Mouse (Mus musculus) urinary bladder, postnatal 25 days (tissue): ENCODE data around the gene Papss1.

Experiments used
- DNase-seq: peaks from one replicate; pipeline ENCODE4 v3.0.0; 2022; ENCODE audit warnings: low spot score

Gene Papss1

GRCm38 (mm10) chr3:131581096-131581495, 16.5 kb downstream of the Papss1 start:
- DNase-seq, result no peak

DNA sequence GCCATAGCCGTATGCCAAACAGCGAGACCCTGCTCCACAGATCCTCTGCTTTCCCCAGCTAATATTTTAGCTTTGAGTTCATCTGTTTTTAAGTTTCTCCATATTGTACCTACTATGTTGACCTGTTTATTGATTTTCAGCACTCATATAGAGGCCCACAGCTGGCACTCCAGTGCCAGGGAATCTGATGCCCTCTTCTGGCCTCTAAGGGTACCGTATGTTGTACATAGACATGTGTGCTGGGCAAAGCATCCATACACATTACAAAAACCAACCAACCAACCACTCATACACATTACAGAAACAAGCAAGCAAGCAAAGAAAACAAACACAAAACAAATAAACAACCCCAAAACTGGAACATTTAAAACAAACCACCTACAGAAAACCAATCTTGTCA, 22.2 kb downstream of the Papss1 start:
- DNase-seq, result no peak

GRCm38 (mm10) chr3:131587959-131588358, 23.4 kb downstream of the Papss1 start:
- DNase-seq, result no peak

DNA sequence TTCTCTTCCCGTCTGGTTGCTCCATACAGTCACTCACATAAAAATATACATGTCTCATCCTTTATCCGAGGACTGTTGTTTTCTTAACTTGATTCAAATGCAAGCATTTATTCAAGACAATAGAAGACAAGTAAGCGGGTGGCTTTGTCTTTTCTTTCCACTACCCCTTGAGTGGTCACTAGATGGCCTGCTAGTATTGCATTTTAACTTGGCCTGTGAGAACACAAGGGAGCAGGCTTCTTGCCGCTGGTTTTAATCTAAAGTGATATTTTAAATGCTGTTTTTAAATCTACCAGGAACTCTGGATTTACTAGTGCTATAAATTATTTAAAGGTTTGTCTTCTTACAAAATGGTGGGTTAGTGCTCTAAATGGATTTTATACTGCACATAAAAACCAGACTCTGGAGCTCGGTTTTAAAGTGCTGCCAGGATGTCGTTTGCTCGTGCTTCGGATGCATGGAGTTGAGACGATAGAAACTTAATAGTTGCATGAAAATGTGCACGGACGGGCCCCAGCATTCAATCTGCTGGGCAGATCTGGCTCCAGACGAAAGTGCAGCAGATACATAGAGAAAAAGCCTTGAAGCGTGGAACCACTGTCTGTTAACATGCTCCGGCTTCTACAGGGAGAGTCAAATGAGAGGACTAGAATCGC, 28.7 kb downstream of the Papss1 start:
- no peak for DNase-seq

DNA sequence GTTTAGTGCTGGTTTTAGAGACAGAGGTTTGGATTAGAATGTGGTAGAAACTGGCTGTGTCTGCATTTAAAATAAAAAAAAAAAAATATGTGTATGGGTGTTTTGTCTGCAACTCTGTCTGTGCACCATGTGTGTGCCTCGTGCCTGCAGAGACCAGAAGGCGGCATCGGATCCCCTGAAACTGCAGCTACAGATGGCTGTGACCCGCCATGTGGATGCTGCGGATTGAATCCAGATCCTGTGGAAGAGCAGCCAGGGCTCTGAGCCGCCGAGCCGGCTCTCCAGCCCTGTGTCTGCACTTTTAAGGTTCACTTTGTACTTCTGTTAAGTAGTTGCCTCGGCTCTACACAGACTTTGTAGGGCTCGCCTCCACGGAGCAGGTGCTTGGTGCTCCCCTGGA, 29.8 kb downstream of the Papss1 start:
- DNase-seq, result no peak

- DNase-seq, result no peak
Measured at GRCm38 (mm10) chr3:131595546-131596245, 31.1 kb downstream of the Papss1 start.

DNA sequence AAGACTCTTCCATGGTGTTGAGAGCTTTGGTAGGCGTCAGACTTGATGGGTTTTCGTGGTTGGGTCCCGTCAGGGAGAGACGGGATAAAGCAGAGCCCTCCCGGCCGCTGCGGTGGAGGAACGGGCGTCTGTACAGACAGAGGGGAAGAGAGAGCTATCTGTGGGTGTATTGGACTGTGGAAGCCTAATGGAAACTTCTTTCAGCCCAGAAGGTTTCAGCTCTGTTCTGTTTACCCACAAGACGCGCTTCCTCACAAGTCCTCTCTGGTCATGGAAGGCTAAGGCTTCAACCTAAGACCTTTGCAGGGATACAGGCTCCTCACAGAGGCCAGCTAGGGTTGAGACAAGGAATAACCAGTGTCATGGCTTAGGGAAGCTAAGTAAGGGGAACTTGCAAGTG, 36.2 kb downstream of the Papss1 start:
- DNase-seq, result no peak

DNA sequence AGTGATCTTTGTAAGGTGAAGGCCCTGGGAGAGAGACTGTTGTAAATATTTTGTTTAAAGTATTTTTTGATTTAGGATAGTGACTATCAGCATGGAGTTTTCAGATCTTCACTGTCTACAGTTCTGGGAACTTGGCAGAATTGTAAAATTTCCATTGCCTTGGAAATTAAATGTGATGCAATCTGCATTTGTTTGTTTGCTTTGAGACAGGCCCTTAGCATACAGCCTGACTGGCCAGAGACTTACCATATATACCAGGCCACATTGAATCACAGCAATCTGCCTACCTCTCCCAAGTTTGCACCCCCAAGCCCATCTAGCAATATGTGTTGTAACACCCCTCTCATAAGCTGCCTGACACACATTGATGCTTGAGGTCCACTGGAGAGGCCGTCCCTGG, 36.8 kb downstream of the Papss1 start:
- DNase-seq, result no peak

DNA sequence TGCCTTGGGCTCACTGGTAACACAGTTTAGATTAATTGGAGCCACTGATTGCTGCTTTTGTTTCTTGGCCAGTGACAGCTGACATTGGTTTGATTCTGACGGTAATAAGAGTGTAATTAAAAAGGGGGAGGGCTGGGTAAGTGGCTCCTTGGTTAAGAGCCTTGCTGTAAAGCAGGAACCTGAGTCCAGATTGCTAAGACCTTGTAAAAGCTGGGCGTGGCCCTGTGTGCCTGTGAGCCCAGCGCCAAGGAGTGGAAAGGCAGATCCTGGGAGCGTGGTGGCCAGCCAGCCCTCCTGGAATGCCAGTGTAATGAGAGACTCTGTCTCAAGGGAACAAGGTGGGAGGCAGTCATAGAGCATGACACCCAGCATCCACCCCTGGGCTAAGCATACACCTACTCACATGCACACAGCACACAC, 38.4 kb downstream of the Papss1 start:
- no peak for DNase-seq

DNA sequence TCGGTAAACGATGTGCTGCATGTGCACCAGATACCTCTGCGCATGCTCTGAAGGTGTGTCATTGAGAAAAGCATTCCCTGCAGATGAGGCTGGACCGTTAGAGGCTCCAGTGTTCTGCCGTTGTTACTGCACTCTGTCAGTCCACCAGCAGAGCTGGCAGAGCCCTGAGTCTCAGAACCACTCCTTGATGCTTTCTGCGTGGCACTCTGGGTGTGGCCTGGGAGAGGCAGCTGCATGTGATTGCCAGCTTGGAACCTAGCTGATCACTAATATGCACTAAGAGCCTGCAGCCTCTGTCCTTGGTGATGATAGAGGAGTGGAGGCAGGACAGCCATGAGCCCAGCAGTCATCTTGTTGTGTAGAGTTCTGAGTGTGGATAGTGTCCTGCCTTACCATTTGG, 43.5 kb downstream of the Papss1 start:
- DNase-seq, result no peak

GRCm38 (mm10) chr3:131609651-131610050, 45.1 kb downstream of the Papss1 start:
- DNase-seq, result no peak

- DNase-seq, result no peak
Measured at GRCm38 (mm10) chr3:131610595-131610994, 46.0 kb downstream of the Papss1 start.

DNA sequence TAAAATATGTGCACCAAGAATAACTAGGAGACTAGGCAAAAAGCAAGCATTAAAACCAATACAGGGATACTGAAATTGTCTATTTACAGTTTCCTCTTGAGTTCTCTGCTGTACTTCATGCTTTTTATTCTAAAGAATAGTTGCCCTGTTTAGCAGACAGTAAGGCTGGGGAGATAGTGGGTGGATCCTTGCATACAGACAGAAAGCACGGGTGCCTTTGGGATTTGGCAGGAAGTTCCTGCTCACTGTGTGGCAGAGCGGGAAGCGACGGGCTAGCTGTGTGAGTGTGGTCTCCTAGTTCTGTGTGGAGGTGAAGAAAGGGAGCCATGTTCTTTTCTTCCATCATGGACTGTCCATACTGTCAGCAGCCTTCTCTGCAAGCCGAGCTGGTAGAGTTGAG, 48.3 kb downstream of the Papss1 start:
- no peak for DNase-seq

- no peak for DNase-seq
Measured at GRCm38 (mm10) chr3:131614056-131614455, 49.5 kb downstream of the Papss1 start.

DNA sequence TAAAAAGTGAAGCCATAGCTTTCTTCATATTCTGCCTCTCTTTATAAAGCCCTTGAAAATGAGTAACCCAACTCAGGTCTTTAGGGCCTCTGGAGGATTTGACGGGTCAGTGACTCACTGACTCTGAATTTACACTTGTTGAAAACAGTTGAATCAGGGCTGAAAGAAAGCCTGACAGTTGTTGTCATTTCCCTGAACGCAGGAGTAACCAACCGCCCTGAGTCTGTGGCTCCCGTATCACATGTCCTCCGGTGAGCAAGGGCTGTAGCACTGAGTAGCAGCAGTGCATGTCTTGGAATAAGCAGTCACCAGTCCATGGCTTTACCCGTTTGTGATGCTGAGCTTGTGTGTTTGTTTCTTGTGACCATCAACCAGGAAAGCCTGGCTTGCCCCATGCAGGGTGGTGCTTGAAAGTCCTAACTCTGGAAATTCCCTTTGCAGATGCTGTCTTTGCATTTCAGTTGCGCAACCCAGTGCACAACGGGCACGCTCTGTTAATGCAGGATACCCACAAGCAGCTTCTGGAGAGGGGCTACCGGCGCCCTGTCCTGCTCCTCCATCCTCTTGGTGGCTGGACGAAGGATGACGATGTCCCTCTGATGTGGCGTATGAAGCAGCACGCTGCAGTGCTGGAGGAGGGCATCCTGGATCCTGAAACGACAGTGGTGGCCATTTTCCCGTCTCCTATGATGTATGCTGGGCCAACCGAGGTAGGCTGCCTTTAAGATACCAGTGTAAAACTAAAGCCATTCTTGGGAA, 54.2 kb downstream of the Papss1 start:
- DNase-seq, result no peak

GRCm38 (mm10) chr3:131623208-131623607, 58.6 kb downstream of the Papss1 start:
- DNase-seq, result no peak

DNA sequence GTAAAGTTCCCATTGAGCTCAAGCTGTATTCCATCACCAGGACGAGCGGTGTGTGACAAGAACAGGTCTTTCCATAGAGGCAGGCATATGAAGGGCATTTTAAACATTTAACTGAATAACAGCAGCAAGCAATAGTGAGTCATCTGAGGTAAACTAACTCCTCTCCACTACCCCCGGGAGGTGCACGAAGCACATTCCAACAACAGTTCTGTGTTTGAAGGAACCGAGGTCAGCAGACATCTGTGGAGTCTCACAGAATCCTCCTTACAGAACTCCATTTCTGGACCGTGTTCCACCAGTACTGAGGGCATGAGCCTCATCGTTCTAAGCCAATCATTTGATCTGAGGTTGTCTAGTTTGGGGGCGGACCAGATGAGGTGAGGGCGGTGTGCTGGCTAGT, 59.5 kb downstream of the Papss1 start:
- no peak for DNase-seq

DNA sequence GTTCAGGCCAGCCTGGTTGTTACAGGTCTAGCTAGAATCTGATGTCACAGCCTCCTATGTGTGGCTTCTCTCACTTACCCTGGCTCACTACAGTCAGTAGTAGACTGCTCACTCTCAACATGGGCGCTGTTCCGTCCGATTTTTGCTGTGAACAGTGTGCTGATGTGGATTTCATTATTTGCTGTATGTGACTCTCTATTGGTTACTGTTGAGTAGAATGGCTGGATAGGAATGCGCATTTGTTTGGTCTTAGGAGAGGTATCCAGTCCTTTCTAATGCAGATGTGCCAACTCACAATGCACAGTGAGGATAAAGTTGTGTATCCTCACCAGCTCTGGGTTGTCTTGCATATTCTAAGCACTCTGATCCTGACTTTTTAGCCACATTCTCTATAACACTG, 62.9 kb downstream of the Papss1 start:
- no peak for DNase-seq

GRCm38 (mm10) chr3:131628265-131628664, 63.7 kb downstream of the Papss1 start:
- DNase-seq, result no peak

DNA sequence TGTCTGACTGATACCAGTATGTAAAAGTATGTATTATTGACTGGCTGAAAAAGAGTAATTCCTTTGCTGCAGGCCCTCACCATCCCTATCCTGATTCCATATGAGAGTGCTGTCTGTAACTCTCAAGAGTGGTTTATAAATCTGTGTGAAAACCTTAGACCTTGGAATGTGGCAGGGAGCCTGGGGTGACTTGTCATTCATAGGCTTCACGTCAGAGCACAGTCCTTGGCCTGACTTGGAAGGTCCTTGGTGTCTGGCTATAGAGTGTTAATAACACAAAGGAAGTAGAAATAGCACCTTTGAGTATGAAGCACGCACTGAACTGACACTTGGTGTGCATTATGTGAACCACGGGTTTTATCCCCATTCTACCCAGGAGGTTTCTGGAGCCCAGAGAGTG, 64.4 kb downstream of the Papss1 start:
- DNase-seq, result no peak

DNA sequence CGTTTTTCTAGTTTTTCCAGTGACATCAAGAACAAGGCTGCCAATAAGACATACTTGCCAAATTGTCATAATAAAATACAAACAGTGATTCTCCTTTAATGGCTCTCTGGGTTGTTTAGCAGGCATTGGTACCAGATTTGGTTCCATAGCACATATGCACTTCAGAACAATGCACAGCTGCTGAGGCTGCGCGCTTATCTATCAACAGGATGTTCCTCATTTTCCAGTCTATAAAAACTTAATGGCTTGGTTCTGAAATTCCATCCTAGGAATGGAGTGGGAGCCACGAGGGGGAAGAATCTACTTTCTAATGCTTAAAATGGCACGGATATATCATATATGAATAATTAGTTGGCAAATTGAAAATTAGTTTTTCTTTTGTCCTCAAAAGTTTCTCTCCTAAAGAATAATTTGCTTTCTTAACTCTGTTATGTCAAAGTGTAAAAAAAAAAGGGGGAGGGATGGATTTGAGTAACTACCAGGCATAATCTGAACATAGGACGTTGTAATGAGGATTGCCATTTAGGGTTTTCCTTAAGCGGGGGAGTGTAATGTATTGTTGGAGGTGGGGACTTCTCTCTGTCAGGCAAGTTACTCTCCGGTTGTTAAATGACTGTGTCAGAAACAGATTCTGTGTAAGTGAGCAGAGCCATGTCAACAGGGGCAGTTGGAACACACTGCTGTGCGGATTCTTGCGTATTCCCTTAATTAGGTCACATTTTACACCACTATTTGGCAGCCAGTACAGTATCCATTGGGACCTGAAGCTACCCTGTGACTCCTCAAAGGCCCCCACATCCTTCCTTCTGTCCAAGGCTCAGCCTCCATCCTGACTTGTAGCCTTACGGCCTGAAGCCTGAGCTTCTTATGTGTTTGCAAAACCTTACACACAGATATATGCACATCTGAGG, 66.1 kb downstream of the Papss1 start:
- DNase-seq, result no peak

- DNase-seq, result no peak
Measured at GRCm38 (mm10) chr3:131631318-131631870, 66.8 kb downstream of the Papss1 start.
